Mouse (Mus musculus): ENCODE results near the gene Slc17a1.

Slc17a1 gene

DNA sequence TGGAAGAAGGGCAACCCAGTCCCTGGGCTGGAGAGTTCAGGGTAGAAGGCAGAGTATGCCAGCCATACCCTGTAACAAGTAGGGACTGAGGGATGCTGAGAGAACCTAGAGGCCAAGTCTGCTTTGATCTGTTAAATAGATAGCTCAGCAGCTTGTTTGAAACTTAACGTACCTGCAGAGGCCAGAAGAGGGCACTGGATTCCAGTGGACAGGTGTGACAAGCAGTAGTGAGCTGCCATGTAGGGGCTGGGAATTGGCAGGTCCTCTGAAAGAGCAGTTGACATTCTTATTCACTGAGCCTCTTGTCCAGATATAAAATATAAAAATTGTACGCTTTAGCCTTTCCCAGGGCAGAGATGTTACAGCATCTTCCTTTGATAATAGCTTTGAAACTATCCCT is 75.3 kb downstream of the Slc17a1 start:
- DNase-seq (ENCODE audit: inconsistent age in 2 of 2, low spot score in 1 of 2): no peak

All from adrenal gland, adult (tissue).